Mouse (Mus musculus) embryonic facial prominence, embryonic 10.5 days (tissue): ENCODE measurements around the gene Ccdc114. TPM values are rescaled to one million over a fixed set of nuclear protein-coding genes. Genes with fewer than 3 reads are reported as not detected.

Source experiments
- DNase-seq: peaks from one replicate; pipeline ENCODE4 v3.0.0-alpha.2; 2017; ENCODE audit warnings: low spot score
- H3K27ac ChIP-seq: fragments of 300-500 bp; sonication (generic); replicated peaks from 2 replicates; pipeline ENCODE4 v1.5.1; 2016; ENCODE audit warnings: mild to moderate bottlenecking
- H3K27me3 ChIP-seq: fragments of 300-500 bp; sonication (generic); replicated peaks from 2 replicates; pipeline ENCODE4 v1.6.1; 2016; ENCODE audit warnings: low read depth, mild to moderate bottlenecking; ENCODE audit not compliant: poor library complexity, severe bottlenecking
- H3K36me3 ChIP-seq: fragments of 300-500 bp; sonication (generic); replicated peaks from 2 replicates; pipeline ENCODE4 v1.6.1; 2016; ENCODE audit warnings: mild to moderate bottlenecking, moderate library complexity
- H3K4me1 ChIP-seq: fragments of 300-500 bp; sonication (generic); 2 replicates; pipeline ENCODE4 v1.6.1; 2016
- H3K4me3 ChIP-seq: fragments of 300-500 bp; sonication (generic); 2 replicates; pipeline ENCODE4 v1.5.1; 2016; ENCODE audit warnings: mild to moderate bottlenecking, moderate library complexity
- H3K9me3 ChIP-seq: fragments of 300-500 bp; sonication (generic); 2 replicates; pipeline ENCODE4 v1.6.1; 2016; ENCODE audit warnings: mild to moderate bottlenecking
- WGBS: fragments of 180-500 bp; shearing (Covaris S2); methylation state at CpG from one replicate; pipeline ENCODE4 v1.1.7; 2016; 5-methylcytosine and 5-hydroxymethylcytosine counted together
- polyA plus RNA-seq: library from polyadenylated mRNA; unstranded; fragments of >200 nt; fragmentation: Nextera tagmentation; extraction: Ambion mirVana; gene quantifications from 2 replicates; pipeline ENCODE4 v1.2.1, GENCODE M21; 2016

Ccdc114 gene
- polyA plus RNA-seq, 1 experiment from 2014 or later = 4.6 TPM

- 81% methylated on average over 12 of the region's 12 CpGs for WGBS
- H3K9me3 ChIP-seq = peaks cover 2% of the 10 kb centered on the region; the same call in 1 of the 2 replicates
- no peaks in the 10 kb centered on the region; the same call in 1 of the 2 replicates for H3K36me3 ChIP-seq
- H3K4me3 ChIP-seq = no peak overlapping the region
- no peaks in the 10 kb centered on the region for H3K27me3 ChIP-seq
- DNase-seq = peak; percentile 35
- H3K27ac ChIP-seq = no peak overlapping the region
- H3K4me1 ChIP-seq = peaks cover 9% of the 10 kb centered on the region
Observed at GRCm38 (mm10) chr7:45902481-45903002, 21.3 kb upstream of the Ccdc114 start.

- Histone ChIP-seq H3K4me1 (no peaks in the 10 kb centered on the region), H3K27ac (no peak overlapping the region), H3K36me3 (peaks cover 30% of the 10 kb centered on the region), H3K27me3 (no peaks in the 10 kb centered on the region), H3K9me3 (peaks cover 8% of the 10 kb centered on the region; the same call in 1 of the 2 replicates), H3K4me3 (no peak overlapping the region)
- DNase-seq = no peak
- 88% methylated on average over 9 of the region's 9 CpGs for WGBS
Observed at GRCm38 (mm10) chr7:45906622-45907021, 17.2 kb upstream of the Ccdc114 start.

GRCm38 (mm10) chr7:45908384-45908783 is 15.5 kb upstream of the Ccdc114 start:
- H3K9me3 ChIP-seq = peaks cover 8% of the 10 kb centered on the region; the same call in 1 of the 2 replicates
- no peak for DNase-seq
- H3K27ac ChIP-seq = no peak overlapping the region
- no peaks in the 10 kb centered on the region for H3K4me1 ChIP-seq
- H3K36me3 ChIP-seq = peaks cover 35% of the 10 kb centered on the region
- no peaks in the 10 kb centered on the region for H3K27me3 ChIP-seq
- no peak overlapping the region for H3K4me3 ChIP-seq

GRCm38 (mm10) chr7:45909145-45909544 is 14.7 kb upstream of the Ccdc114 start:
- H3K27ac ChIP-seq = no peak overlapping the region
- H3K27me3 ChIP-seq = no peaks in the 10 kb centered on the region
- peaks cover under 1% of the 10 kb centered on the region; the same call in 1 of the 2 replicates for H3K4me1 ChIP-seq
- no peak overlapping the region for H3K4me3 ChIP-seq
- 95% methylated on average over 16 of the region's 16 CpGs for WGBS
- peaks cover 5% of the 10 kb centered on the region; the same call in 1 of the 2 replicates for H3K9me3 ChIP-seq
- H3K36me3 ChIP-seq = peaks cover 36% of the 10 kb centered on the region
- no peak for DNase-seq

GRCm38 (mm10) chr7:45914067-45914466 is 9.8 kb upstream of the Ccdc114 start:
- DNase-seq = no peak
- Histone ChIP-seq H3K27ac (peak overlapping the region; percentile 15; the same call in 1 of the 2 replicates), H3K36me3 (peaks cover 29% of the 10 kb centered on the region), H3K4me1 (peaks cover 29% of the 10 kb centered on the region), H3K9me3 (peaks cover 5% of the 10 kb centered on the region; the same call in 1 of the 2 replicates), H3K4me3 (no peak overlapping the region), H3K27me3 (no peaks in the 10 kb centered on the region)
- 85% methylated on average over 6 of the region's 6 CpGs for WGBS

GRCm38 (mm10) chr7:45915011-45915410 is 8.9 kb upstream of the Ccdc114 start:
- H3K27ac ChIP-seq = no peak overlapping the region
- 90% methylated on average over 5 of the region's 5 CpGs for WGBS
- peaks cover 1% of the 10 kb centered on the region; the same call in 1 of the 2 replicates for H3K9me3 ChIP-seq
- peaks cover 32% of the 10 kb centered on the region for H3K4me1 ChIP-seq
- peaks cover 6% of the 10 kb centered on the region for H3K27me3 ChIP-seq
- no peak overlapping the region for H3K4me3 ChIP-seq
- DNase-seq = no peak
- peaks cover 19% of the 10 kb centered on the region for H3K36me3 ChIP-seq

GRCm38 (mm10) chr7:45916056-45917003 is 7.5 kb upstream of the Ccdc114 start:
- Histone ChIP-seq H3K27ac (peak overlapping the region; percentile 86), H3K4me1 (peaks cover 44% of the 10 kb centered on the region), H3K9me3 (no peaks in the 10 kb centered on the region), H3K4me3 (peak overlapping the region; percentile 41), H3K36me3 (peaks cover 6% of the 10 kb centered on the region), H3K27me3 (peaks cover 16% of the 10 kb centered on the region)
- peak; percentile 83 for DNase-seq
- 37% methylated on average over 26 of the region's 26 CpGs for WGBS

- peaks cover 16% of the 10 kb centered on the region for H3K27me3 ChIP-seq
- peaks cover 48% of the 10 kb centered on the region for H3K4me1 ChIP-seq
- H3K27ac ChIP-seq = peak overlapping the region; percentile 86
- peak overlapping the region; percentile 41 for H3K4me3 ChIP-seq
- no peaks in the 10 kb centered on the region for H3K9me3 ChIP-seq
- 45% methylated on average over 13 of the region's 13 CpGs for WGBS
- peaks cover 6% of the 10 kb centered on the region; the same call in 1 of the 2 replicates for H3K36me3 ChIP-seq
- DNase-seq = no peak
Observed at GRCm38 (mm10) chr7:45917004-45917704, 6.7 kb upstream of the Ccdc114 start.

GRCm38 (mm10) chr7:45917926-45918325 is 5.9 kb upstream of the Ccdc114 start:
- no peak for DNase-seq
- Histone ChIP-seq H3K27ac (peak overlapping the region; percentile 86), H3K9me3 (no peaks in the 10 kb centered on the region), H3K4me3 (0 out of 2 replicates have a peak overlapping the region, but pooled peaks have one; percentile 41), H3K4me1 (peaks cover 56% of the 10 kb centered on the region), H3K27me3 (peaks cover 16% of the 10 kb centered on the region), H3K36me3 (peaks cover 5% of the 10 kb centered on the region; the same call in 1 of the 2 replicates)
- 90% methylated on average over 15 of the region's 15 CpGs for WGBS

GRCm38 (mm10) chr7:45919083-45919671 is 4.7 kb upstream of the Ccdc114 start:
- 60% methylated on average over 14 of the region's 14 CpGs for WGBS
- DNase-seq = no peak
- 0 out of 2 replicates have a peak overlapping the region, but pooled peaks have one; percentile 14 for H3K27ac ChIP-seq
- no peak overlapping the region for H3K4me3 ChIP-seq
- H3K36me3 ChIP-seq = no peaks in the 10 kb centered on the region; the same call in 1 of the 2 replicates
- peaks cover 67% of the 10 kb centered on the region for H3K4me1 ChIP-seq
- H3K27me3 ChIP-seq = peaks cover 16% of the 10 kb centered on the region
- H3K9me3 ChIP-seq = no peaks in the 10 kb centered on the region

DNA sequence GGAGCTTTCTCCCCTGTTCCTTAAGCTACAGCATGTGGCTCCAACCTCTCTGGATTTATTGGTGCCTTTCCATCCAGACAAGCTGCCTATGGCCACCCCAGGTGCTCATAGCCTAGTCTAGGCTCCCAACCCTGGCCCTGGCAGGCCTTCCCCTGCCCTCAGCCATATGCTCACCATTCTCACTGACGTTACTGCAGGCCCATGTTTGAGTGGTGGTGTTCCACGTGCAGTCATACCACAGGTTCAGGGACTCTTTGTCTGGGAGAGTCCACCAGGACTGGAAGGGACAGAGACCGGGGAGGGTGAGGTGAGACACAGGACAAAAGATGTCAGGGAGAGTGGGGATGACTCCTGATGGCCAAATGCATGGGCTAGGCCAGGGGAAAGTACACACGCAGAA is 4.1 kb upstream of the Ccdc114 start:
- DNase-seq = no peak
- peaks cover 67% of the 10 kb centered on the region for H3K4me1 ChIP-seq
- H3K9me3 ChIP-seq = no peaks in the 10 kb centered on the region
- peak overlapping the region; percentile 21; the same call in 1 of the 2 replicates for H3K4me3 ChIP-seq
- peaks cover 16% of the 10 kb centered on the region for H3K27me3 ChIP-seq
- WGBS = 82% methylated on average over 4 of the region's 4 CpGs
- H3K27ac ChIP-seq = 0 out of 2 replicates have a peak overlapping the region, but pooled peaks have one; percentile 16
- no peaks in the 10 kb centered on the region for H3K36me3 ChIP-seq
